9 mouse cellular contexts compared by ENCODE assay signal in the genomic region with DNA sequence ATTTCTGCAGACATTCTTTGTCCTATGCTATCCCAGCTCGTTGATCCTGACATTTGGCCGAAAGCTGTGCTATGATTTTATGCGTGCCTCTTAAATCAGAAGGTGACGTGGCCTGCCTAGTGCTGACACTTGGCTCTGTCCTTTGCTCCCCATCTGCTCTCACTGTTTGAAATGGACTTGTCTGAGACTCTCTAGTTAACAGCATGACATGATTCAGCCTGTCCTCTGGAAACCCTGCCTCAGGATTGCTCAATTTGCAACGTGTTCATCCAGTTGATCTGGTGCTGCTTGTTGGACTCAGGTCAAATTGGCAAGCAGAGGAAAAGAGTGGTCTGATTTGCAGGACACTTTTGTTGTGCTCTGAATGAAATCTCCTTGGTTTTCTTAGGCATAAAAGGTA. TPM values are rescaled to one million over a fixed set of nuclear protein-coding genes. Genes with fewer than 3 reads are reported as not detected.
DNase-seq lines count a peak whose midpoint lies in the region; ATAC-seq lines count a peak whose summit lies in the region.
"Had no signal": no experiment of that assay in that cellular context is flagged by ENCODE, and none has a peak within 500 bp of the region (broad histone marks: within the 10 kb centered on the region; RNA-seq: fewer than 3 reads in every experiment).

No protein-coding gene starts in this region.

- no peaks in the 10 kb centered on the region for H3K4me1 ChIP-seq in forebrain, embryonic 13.5 days
- no peaks in the 10 kb centered on the region for H3K4me1 ChIP-seq in forebrain, embryonic 10.5 days

- 84% methylated on average over 5 of the region's 5 CpGs for WGBS in forebrain, embryonic 13.5 days
- whole genome bisulfite sequencing in forebrain, embryonic 10.5 days = 88% methylated on average over 5 of the region's 5 CpGs

- H3K9ac ChIP-seq in forebrain, embryonic 13.5 days = no peak overlapping the region
- H3K9ac ChIP-seq: liver, embryonic 14.5 days had no signal

- no peaks in the 10 kb centered on the region for H3K36me3 ChIP-seq in forebrain, embryonic 13.5 days (ENCODE audit: poor library complexity, severe bottlenecking)
- H3K36me3 ChIP-seq in forebrain, embryonic 10.5 days (replicated peaks) = no peaks in the 10 kb centered on the region

- no peak overlapping the region for H3K4me3 ChIP-seq in forebrain, embryonic 13.5 days
- H3K4me3 ChIP-seq in forebrain, embryonic 10.5 days = no peak overlapping the region

- intact Hi-C loops in left cerebral cortex, postnatal 10 days (cut with DNase I) = no loop called here

- H3K9me3 ChIP-seq in forebrain, embryonic 13.5 days (replicated peaks) = no peaks in the 10 kb centered on the region
- H3K9me3 ChIP-seq in forebrain, embryonic 10.5 days = no peaks in the 10 kb centered on the region

- no peak overlapping the region for H3K4me2 ChIP-seq in forebrain, embryonic 13.5 days

- no peaks in the 10 kb centered on the region for H3K27me3 ChIP-seq in forebrain, embryonic 13.5 days
- no peaks in the 10 kb centered on the region for H3K27me3 ChIP-seq in forebrain, embryonic 10.5 days (ENCODE audit: poor library complexity, severe bottlenecking)

- no peak for DNase-seq in forebrain, embryonic 10.5 days (ENCODE audit: extremely low spot score, low spot score)
- peak; percentile 66 to 72 for DNase-seq in adrenal gland, postnatal 36 days
- DNase-seq in gastrocnemius, postnatal 25 days = peak; percentile 77
- DNase-seq in kidney, postnatal 14 days = peak; percentile 67
- peak; percentile 86 for DNase-seq in urinary bladder, postnatal 14 days (ENCODE audit: low spot score)
- no peak for DNase-seq in MN1 (ENCODE audit: low spot score)
- no peak for DNase-seq in left cerebral cortex, postnatal 10 days (ENCODE audit: extremely low spot score in 1 of 2, low spot score in 2 of 2)

- ATAC-seq in forebrain, embryonic 13.5 days = peak; percentile 36

- no peak overlapping the region for H3K27ac ChIP-seq in forebrain, embryonic 13.5 days
- no peak overlapping the region for H3K27ac ChIP-seq in forebrain, embryonic 10.5 days
- H3K27ac ChIP-seq: liver, embryonic 14.5 days had no signal

RNA-seq across cellular contexts. Expression of a gene that starts 57.7 kb away (rescaled TPM):
- polyA plus RNA-seq in forebrain, embryonic 13.5 days (2015; fragmentation: Nextera tagmentation; extraction: Ambion mirVana) = 2.2 and 2.3 TPM in 2 replicates
- 2.3 and 2.6 TPM in 2 replicates for polyA plus RNA-seq in forebrain, embryonic 10.5 days (2016; fragmentation: Nextera tagmentation; extraction: Ambion mirVana)
- total RNA-seq in adrenal gland, postnatal 36 days (2021) = 1 to 10 TPM; 1.6 to 3.4 TPM
- total RNA-seq in gastrocnemius, postnatal 25 days (2021) = 1 to 10 TPM; 3.9 to 5.4 TPM
- total RNA-seq in left cerebral cortex, postnatal 10 days (2021) = 1 to 10 TPM; 4.2 TPM

Comparison
In these comparisons a context has a peak if more than half of its experiments do, and no peak if none do; other contexts are left out.
1. DNase-seq: peak in adrenal gland, postnatal 36 days (2 of 2), gastrocnemius, postnatal 25 days (single experiment), kidney, postnatal 14 days (single experiment) and urinary bladder, postnatal 14 days (single experiment); none in forebrain, embryonic 10.5 days (single experiment), MN1 (single experiment) and left cerebral cortex, postnatal 10 days (0 of 2).